Mouse (Mus musculus): ENCODE measurements around the gene 9430038I01Rik.

- no peak for TF ChIP-seq CTCF (IDR thresholded peaks at IDR 0.05; ENCODE audit: low read depth)
- TF ChIP-seq EP300 (optimal IDR thresholded peaks at IDR 0.05) = no peak
Observed at GRCm38 (mm10) chr7:137398973-137399372, 11.6 kb downstream of the 9430038I01Rik start.
